Mouse (Mus musculus) urinary bladder, postnatal 10 days (tissue): ENCODE data around the gene Rhbdl1.
A peak's percentile ranks its signal among the peaks of the same experiment; 100 is the strongest.
"Not testable (repeated sequence)": the region's sequence is repeated elsewhere in the genome, so short reads cannot be mapped to it uniquely, and the experiment has no call there.

Source experiments
- DNase-seq: peaks from one replicate; pipeline ENCODE4 v3.0.0; 2022; ENCODE audit warnings: low spot score

Rhbdl1 gene

GRCm38 (mm10) chr17:25871566-25871965, 34.5 kb upstream of the Rhbdl1 start:
- DNase-seq: not testable (repeated sequence)

- no peak for DNase-seq
These were observed 32.9 kb upstream of the Rhbdl1 start for GRCm38 (mm10) chr17:25869954-25870353.

GRCm38 (mm10) chr17:25869498-25869897, 32.4 kb upstream of the Rhbdl1 start:
- DNase-seq: no peak

- no peak for DNase-seq
These were observed 31.6 kb upstream of the Rhbdl1 start, which contains the start of gene Mcrip2 for GRCm38 (mm10) chr17:25868601-25869191. Gene Mcrip2 (minus strand): TSS chr17:25868764.

GRCm38 (mm10) chr17:25867836-25868600, 30.9 kb upstream of the Rhbdl1 start:
- DNase-seq: no peak

GRCm38 (mm10) chr17:25867509-25867835, 30.4 kb upstream of the Rhbdl1 start:
- DNase-seq: no peak

- no peak for DNase-seq
These were observed 29.1 kb upstream of the Rhbdl1 start for GRCm38 (mm10) chr17:25866172-25866571.

- no peak for DNase-seq
These were observed 28.2 kb upstream of the Rhbdl1 start for GRCm38 (mm10) chr17:25865288-25865687.

GRCm38 (mm10) chr17:25864311-25864710, 27.2 kb upstream of the Rhbdl1 start:
- no peak for DNase-seq

- no peak for DNase-seq
These were observed 26.6 kb upstream of the Rhbdl1 start for GRCm38 (mm10) chr17:25863681-25864080.

GRCm38 (mm10) chr17:25861704-25862612, 24.9 kb upstream of the Rhbdl1 start:
- no peak for DNase-seq

- DNase-seq: peak; percentile 62
These were observed 24.0 kb upstream of the Rhbdl1 start, which contains the start of gene Wdr90 for GRCm38 (mm10) chr17:25860832-25861703. Gene Wdr90 (minus strand): TSS chr17:25861501.

GRCm38 (mm10) chr17:25860229-25860628, 23.1 kb upstream of the Rhbdl1 start:
- DNase-seq: no peak

GRCm38 (mm10) chr17:25844396-25844901, 7.4 kb upstream of the Rhbdl1 start, which contains the start of gene Rhot2:
Gene Rhot2 (minus strand): TSS chr17:25844851.
- DNase-seq: peak; percentile 85

GRCm38 (mm10) chr17:25843636-25844395, 6.7 kb upstream of the Rhbdl1 start:
- DNase-seq: no peak

- DNase-seq: no peak
These were observed 6.0 kb upstream of the Rhbdl1 start for GRCm38 (mm10) chr17:25843122-25843521.

- DNase-seq: no peak
These were observed 5.4 kb upstream of the Rhbdl1 start for GRCm38 (mm10) chr17:25842509-25842908.

GRCm38 (mm10) chr17:25841117-25841880, 4.2 kb upstream of the Rhbdl1 start, which contains the start of gene Gm20683:
Gene Gm20683 (minus strand): TSS chr17:25841763.
- DNase-seq: no peak

GRCm38 (mm10) chr17:25840519-25840918, 3.4 kb upstream of the Rhbdl1 start:
- no peak for DNase-seq
